Mouse (Mus musculus) ES-Bruce4 (cell line): ENCODE measurements around the gene Anks3. TPM values are rescaled to one million over a fixed set of nuclear protein-coding genes. Genes with fewer than 3 reads are reported as not detected.

Experiments used
- H3K27ac ChIP-seq: 2 replicates; pipeline ENCODE4 v1.5.1; 2012; ENCODE audit warnings: low read length, inconsistent platforms; ENCODE audit not compliant: insufficient read depth
- H3K27me3 ChIP-seq: 2 replicates; pipeline ENCODE4 v1.6.1; 2012; ENCODE audit warnings: mild to moderate bottlenecking, low read length, inconsistent platforms; ENCODE audit not compliant: control insufficient read depth, poor library complexity, insufficient read depth, severe bottlenecking
- H3K36me3 ChIP-seq: 2 replicates; pipeline ENCODE4 v1.6.1; 2012; ENCODE audit warnings: inconsistent platforms, mild to moderate bottlenecking, low read length, moderate library complexity; ENCODE audit not compliant: control insufficient read depth, poor library complexity, insufficient read depth, severe bottlenecking
- H3K4me1 ChIP-seq: one replicate; pipeline ENCODE4 v1.8.1; 2011; ENCODE audit warnings: low read length; ENCODE audit not compliant: control insufficient read depth, insufficient read depth
- H3K4me3 ChIP-seq: 2 replicates; pipeline ENCODE4 v1.5.1; 2011; ENCODE audit warnings: low read depth, mild to moderate bottlenecking, low read length
- H3K9ac ChIP-seq: 2 replicates; pipeline ENCODE4 v1.6.1; 2012; ENCODE audit warnings: low read depth, mild to moderate bottlenecking, inconsistent platforms; ENCODE audit not compliant: poor library complexity, severe bottlenecking
- H3K9me3 ChIP-seq: replicated peaks from 2 replicates; pipeline ENCODE4 v1.6.1; 2012; ENCODE audit warnings: mild to moderate bottlenecking, low read length, inconsistent platforms; ENCODE audit not compliant: control insufficient read depth, poor library complexity, insufficient read depth, severe bottlenecking
- CTCF ChIP-seq: IDR thresholded peaks from one replicate; pipeline ENCODE4 v1.8.1; 2011; ENCODE audit warnings: low read depth, low read length
- EP300 ChIP-seq: IDR thresholded peaks from 2 replicates; pipeline ENCODE4 v1.6.1; 2011; ENCODE audit warnings: low read depth, low read length; ENCODE audit not compliant: insufficient read depth
- POLR2A ChIP-seq: IDR thresholded peaks from one replicate; pipeline ENCODE4 v1.8.1; 2011; ENCODE audit warnings: low read length; ENCODE audit not compliant: insufficient read depth
- polyA plus RNA-seq: library from polyadenylated mRNA; stranded (reverse); fragments of >200 nt; gene quantifications from 2 replicates; pipeline ENCODE4 v1.2.4, GENCODE M21; 2011; ENCODE audit warnings: low read depth; ENCODE audit not compliant: missing spikeins, insufficient read depth, insufficient read length

Gene Anks3
- polyA plus RNA-seq, 1 experiment: 28.4 TPM

- no peak overlapping the region for H3K4me3 ChIP-seq
- H3K9me3 ChIP-seq: no peaks in the 10 kb centered on the region
- peaks cover 5% of the 10 kb centered on the region for H3K4me1 ChIP-seq
- no peak overlapping the region for H3K9ac ChIP-seq
- H3K27ac ChIP-seq: no peak overlapping the region
- no peaks in the 10 kb centered on the region for H3K36me3 ChIP-seq
- H3K27me3 ChIP-seq: no peaks in the 10 kb centered on the region
- TF ChIP-seq CTCF: no peak
- no peak for TF ChIP-seq POLR2A
- TF ChIP-seq EP300: no peak
Observed at GRCm38 (mm10) chr16:4899711-4900110, 64.3 kb downstream of the Anks3 start.

GRCm38 (mm10) chr16:4898881-4899280 is 65.1 kb downstream of the Anks3 start:
- Histone ChIP-seq H3K27me3 (no peaks in the 10 kb centered on the region), H3K4me1 (peaks cover 7% of the 10 kb centered on the region), H3K4me3 (no peak overlapping the region), H3K27ac (no peak overlapping the region), H3K9ac (no peak overlapping the region), H3K36me3 (no peaks in the 10 kb centered on the region), H3K9me3 (no peaks in the 10 kb centered on the region)
- no peak for TF ChIP-seq CTCF
- TF ChIP-seq POLR2A: no peak

- Histone ChIP-seq H3K36me3 (no peaks in the 10 kb centered on the region), H3K27me3 (no peaks in the 10 kb centered on the region), H3K9ac (no peak overlapping the region), H3K4me3 (no peak overlapping the region), H3K9me3 (no peaks in the 10 kb centered on the region), H3K27ac (no peak overlapping the region), H3K4me1 (peaks cover 8% of the 10 kb centered on the region)
- TF ChIP-seq EP300 (no peak), CTCF (peak; percentile 87)
Observed at GRCm38 (mm10) chr16:4897146-4897730, 66.8 kb downstream of the Anks3 start.

- Histone ChIP-seq H3K9me3 (no peaks in the 10 kb centered on the region), H3K27ac (no peak overlapping the region), H3K4me3 (no peak overlapping the region), H3K9ac (no peak overlapping the region), H3K27me3 (no peaks in the 10 kb centered on the region), H3K4me1 (peaks cover 8% of the 10 kb centered on the region), H3K36me3 (no peaks in the 10 kb centered on the region)
- TF ChIP-seq CTCF (no peak), EP300 (no peak), POLR2A (no peak)
Observed at GRCm38 (mm10) chr16:4896249-4897027, 67.6 kb downstream of the Anks3 start.

- peaks cover 8% of the 10 kb centered on the region for H3K4me1 ChIP-seq
- H3K9ac ChIP-seq: no peak overlapping the region
- no peaks in the 10 kb centered on the region for H3K27me3 ChIP-seq
- no peak overlapping the region for H3K4me3 ChIP-seq
- no peaks in the 10 kb centered on the region for H3K9me3 ChIP-seq
- peak overlapping the region; percentile 85 for H3K27ac ChIP-seq
- no peaks in the 10 kb centered on the region for H3K36me3 ChIP-seq
- TF ChIP-seq CTCF (no peak), EP300 (no peak), POLR2A (no peak)
Observed at GRCm38 (mm10) chr16:4894201-4894908, 69.7 kb downstream of the Anks3 start.

GRCm38 (mm10) chr16:4892171-4892570 is 71.8 kb downstream of the Anks3 start:
- no peak overlapping the region for H3K4me3 ChIP-seq
- H3K36me3 ChIP-seq: no peaks in the 10 kb centered on the region
- H3K27me3 ChIP-seq: no peaks in the 10 kb centered on the region
- no peak overlapping the region for H3K9ac ChIP-seq
- peaks cover 8% of the 10 kb centered on the region for H3K4me1 ChIP-seq
- 0 out of 2 replicates have a peak overlapping the region, but pooled peaks have one; percentile 14 for H3K27ac ChIP-seq
- TF ChIP-seq EP300 (no peak), CTCF (no peak), POLR2A (no peak)
- H3K9me3 ChIP-seq: no peaks in the 10 kb centered on the region

Other genes starting within 250 kb of the Anks3 start
- gene Nmral1, start 244.8 kb downstream of the Anks3 start, polyA plus RNA-seq: 15.6 and 15.7 TPM in 2 replicates
- gene Hmox2, start 237.8 kb downstream of the Anks3 start, polyA plus RNA-seq: 38.0 and 44.4 TPM in 2 replicates
- 46.5 and 50.5 TPM in 2 replicates for gene Cdip1, start 173.9 kb downstream of the Anks3 start, polyA plus RNA-seq
- not detected in 2 replicates for gene 4930562C15Rik, start 128.8 kb downstream of the Anks3 start, polyA plus RNA-seq
- gene Ubald1, start 83.9 kb downstream of the Anks3 start, polyA plus RNA-seq: 31.1 and 32.7 TPM in 2 replicates
- gene Mgrn1, start 78.0 kb downstream of the Anks3 start, polyA plus RNA-seq: 46.6 and 47.8 TPM in 2 replicates
- gene Nudt16l1, start 25.4 kb downstream of the Anks3 start, polyA plus RNA-seq: 37.8 and 41.0 TPM in 2 replicates
- gene Sept12, start 33.6 kb upstream of the Anks3 start, polyA plus RNA-seq: not detected in 2 replicates
- gene Smim22, start 43.1 kb upstream of the Anks3 start, polyA plus RNA-seq: 7.7 and 10.1 TPM in 2 replicates
- 40.8 and 44.5 TPM in 2 replicates for gene Rogdi, start 49.3 kb upstream of the Anks3 start, polyA plus RNA-seq
- gene Glyr1, start 85.7 kb upstream of the Anks3 start, polyA plus RNA-seq: 85.9 and 92.5 TPM in 2 replicates
- 25.3 and 25.9 TPM in 2 replicates for gene Ubn1, start 85.9 kb upstream of the Anks3 start, polyA plus RNA-seq
- gene Ppl, start 168.2 kb upstream of the Anks3 start, polyA plus RNA-seq: 11.4 and 12.1 TPM in 2 replicates
- 2.4 and 3.0 TPM in 2 replicates for gene Sec14l5, start 182.9 kb upstream of the Anks3 start, polyA plus RNA-seq
- 3.9 and 5.1 TPM in 2 replicates for gene Nagpa, start 239.8 kb upstream of the Anks3 start, polyA plus RNA-seq